Mouse (Mus musculus): ENCODE results near the gene Mocs2. TPM values are rescaled to one million over a fixed set of nuclear protein-coding genes. Genes with fewer than 3 reads are reported as not detected.

The Mocs2 gene
- polyA plus RNA-seq, 1 experiment from 2014 or later, result 135 TPM

DNA sequence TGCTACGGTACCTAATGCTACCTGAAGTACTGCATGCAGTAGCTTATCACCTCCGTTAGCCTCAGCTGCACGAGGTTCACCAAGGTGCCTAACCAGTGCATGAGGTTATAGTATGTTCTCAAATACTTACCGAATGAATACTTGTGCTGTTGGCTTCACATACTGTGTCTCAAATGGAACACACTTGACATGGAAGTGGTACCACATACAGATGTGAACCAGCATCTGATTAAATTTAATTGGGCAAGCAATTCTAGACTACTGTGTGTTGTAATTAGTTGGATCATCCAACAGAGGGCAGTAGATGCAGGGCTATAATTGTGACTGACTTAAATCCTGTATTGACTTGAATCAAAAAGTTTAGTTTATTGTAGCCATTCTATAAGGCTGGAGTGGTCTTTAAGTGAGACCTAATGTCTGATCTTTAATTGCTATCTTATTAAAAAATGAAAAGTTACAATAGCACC, 13.4 kb downstream of the Mocs2 start:
- WGBS, result 81% methylated on average over 4 of the region's 4 CpGs
- Histone ChIP-seq H3K4me3 (ENCODE audit: low read depth, low read length) (no peak overlapping the region), H3K27ac (ENCODE audit: low read depth, low read length) (no peak overlapping the region), H3K4me2 (ENCODE audit: low read depth, low read length) (no peak overlapping the region), H3K4me1 (ENCODE audit: control insufficient read depth, insufficient read depth, low read length) (no peaks in the 10 kb centered on the region), H3K9ac (replicated peaks; ENCODE audit: low read depth, low read length) (no peak overlapping the region), H3K36me3 (ENCODE audit: control insufficient read depth, insufficient read depth, low read length) (peaks cover 18% of the 10 kb centered on the region; the same call in 1 of the 2 replicates), H3K9me3 (ENCODE audit: control insufficient read depth, low read length) (no peaks in the 10 kb centered on the region), H3K27me3 (ENCODE audit: control insufficient read depth, insufficient read depth, low read length) (no peaks in the 10 kb centered on the region)
- peak; percentile 52 for ATAC-seq (ENCODE audit: low read depth)

DNA sequence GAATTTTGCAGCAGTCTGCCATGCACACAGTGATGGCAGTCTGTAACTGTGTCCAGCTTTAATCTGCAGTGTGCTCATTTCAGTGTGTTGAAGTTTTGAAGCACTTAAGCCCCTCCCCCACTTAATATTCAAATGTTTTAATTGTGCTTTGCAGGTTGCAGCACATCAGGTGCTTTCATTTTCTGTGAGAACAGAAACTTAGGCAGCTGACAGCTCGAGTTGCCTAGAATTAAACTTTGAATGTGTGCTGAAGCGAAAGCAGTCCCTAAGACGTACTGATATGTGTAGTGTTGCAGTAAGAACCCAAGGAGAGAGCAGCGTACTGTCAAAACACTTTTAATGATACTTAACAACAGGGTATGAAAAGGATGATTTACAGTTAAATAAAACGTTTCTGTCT, 14.7 kb downstream of the Mocs2 start:
- no peaks in the 10 kb centered on the region for H3K4me1 ChIP-seq (ENCODE audit: control insufficient read depth, insufficient read depth, low read length)
- H3K27ac ChIP-seq (ENCODE audit: low read depth, low read length), result no peak overlapping the region
- H3K9ac ChIP-seq (replicated peaks; ENCODE audit: low read depth, low read length), result no peak overlapping the region
- H3K4me2 ChIP-seq (ENCODE audit: low read depth, low read length), result no peak overlapping the region
- peaks cover 10% of the 10 kb centered on the region; the same call in 1 of the 2 replicates for H3K36me3 ChIP-seq (ENCODE audit: control insufficient read depth, insufficient read depth, low read length)
- no peaks in the 10 kb centered on the region for H3K9me3 ChIP-seq (ENCODE audit: control insufficient read depth, low read length)
- 76% methylated on average over 5 of the region's 5 CpGs for WGBS
- H3K27me3 ChIP-seq (ENCODE audit: control insufficient read depth, insufficient read depth, low read length), result no peaks in the 10 kb centered on the region
- ATAC-seq (ENCODE audit: low read depth), result no peak
- H3K4me3 ChIP-seq (ENCODE audit: low read depth, low read length), result no peak overlapping the region

DNA sequence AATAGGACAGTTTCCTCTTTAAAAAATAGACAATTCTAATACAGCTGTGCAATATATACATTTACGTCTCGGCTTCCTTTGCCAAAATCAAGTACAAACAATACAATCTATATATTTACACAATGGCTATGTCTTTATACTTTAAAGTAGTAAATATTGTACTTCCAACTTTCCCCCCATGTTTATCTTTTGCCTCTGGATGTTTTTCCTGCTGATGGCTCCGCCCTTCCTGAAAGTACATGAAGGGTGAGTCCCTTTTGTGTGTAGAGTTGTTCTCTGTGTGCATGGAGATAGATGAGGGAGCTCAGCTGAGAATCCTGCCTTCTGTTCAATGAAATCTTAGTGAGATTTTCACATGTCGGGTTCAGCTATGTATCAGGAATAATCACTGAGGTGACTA, 15.3 kb downstream of the Mocs2 start:
- 89% methylated on average over 4 of the region's 4 CpGs for WGBS
- no peak overlapping the region for H3K27ac ChIP-seq (ENCODE audit: low read depth, low read length)
- H3K27me3 ChIP-seq (ENCODE audit: control insufficient read depth, insufficient read depth, low read length), result no peaks in the 10 kb centered on the region
- H3K4me1 ChIP-seq (ENCODE audit: control insufficient read depth, insufficient read depth, low read length), result no peaks in the 10 kb centered on the region
- no peak overlapping the region for H3K4me3 ChIP-seq (ENCODE audit: low read depth, low read length)
- no peak overlapping the region for H3K9ac ChIP-seq (replicated peaks; ENCODE audit: low read depth, low read length)
- no peaks in the 10 kb centered on the region for H3K9me3 ChIP-seq (ENCODE audit: control insufficient read depth, low read length)
- no peak overlapping the region for H3K4me2 ChIP-seq (ENCODE audit: low read depth, low read length)
- H3K36me3 ChIP-seq (ENCODE audit: control insufficient read depth, insufficient read depth, low read length), result peaks cover 8% of the 10 kb centered on the region; the same call in 1 of the 2 replicates
- no peak for ATAC-seq (ENCODE audit: low read depth)

DNA sequence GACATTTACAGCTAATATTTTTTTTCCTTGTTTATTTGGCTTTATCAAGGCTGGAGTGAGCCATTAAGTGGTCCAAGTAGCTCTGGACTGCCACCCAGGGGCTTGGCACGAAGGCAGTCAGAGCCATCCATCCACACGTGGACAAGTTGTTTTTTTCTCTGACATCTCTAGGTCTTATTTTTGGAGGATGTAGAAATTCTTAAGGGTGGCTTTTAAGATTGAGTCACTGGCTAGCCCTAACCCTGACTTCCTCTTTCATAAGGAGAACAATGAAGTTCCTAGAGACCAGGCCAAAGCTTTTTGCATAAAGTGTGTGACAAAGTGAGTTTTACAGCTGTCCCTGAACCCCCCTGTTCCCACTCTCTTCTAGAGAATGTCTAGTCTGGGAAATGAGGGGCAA, 16.5 kb downstream of the Mocs2 start:
- Histone ChIP-seq H3K4me1 (ENCODE audit: control insufficient read depth, insufficient read depth, low read length) (no peaks in the 10 kb centered on the region), H3K9me3 (ENCODE audit: control insufficient read depth, low read length) (no peaks in the 10 kb centered on the region), H3K27me3 (ENCODE audit: control insufficient read depth, insufficient read depth, low read length) (no peaks in the 10 kb centered on the region), H3K4me3 (ENCODE audit: low read depth, low read length) (no peak overlapping the region), H3K27ac (ENCODE audit: low read depth, low read length) (no peak overlapping the region), H3K36me3 (ENCODE audit: control insufficient read depth, insufficient read depth, low read length) (peaks cover 8% of the 10 kb centered on the region; the same call in 1 of the 2 replicates), H3K4me2 (ENCODE audit: low read depth, low read length) (no peak overlapping the region), H3K9ac (replicated peaks; ENCODE audit: low read depth, low read length) (no peak overlapping the region)
- ATAC-seq (ENCODE audit: low read depth), result no peak
- WGBS, result 66% methylated on average over 2 of the region's 2 CpGs

DNA sequence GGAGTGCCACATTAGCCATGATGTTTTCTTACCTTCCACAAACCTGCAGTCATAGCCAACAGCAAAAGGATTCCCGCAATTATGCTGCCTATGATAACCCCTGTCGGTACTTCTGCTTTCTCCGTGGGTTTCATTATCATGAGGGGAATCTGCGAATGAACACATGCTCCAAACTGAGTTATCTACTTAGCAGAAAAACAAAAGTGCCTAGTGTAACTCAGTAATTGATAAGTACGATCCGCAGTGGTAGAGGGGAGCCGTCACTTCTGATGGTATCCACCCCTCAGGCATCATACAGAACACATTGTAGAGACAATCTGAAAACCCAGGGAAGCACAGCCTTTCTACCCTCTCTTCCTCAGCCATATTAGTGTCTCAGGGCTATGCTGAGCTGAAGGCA, 19.0 kb downstream of the Mocs2 start:
- Histone ChIP-seq H3K27me3 (ENCODE audit: control insufficient read depth, insufficient read depth, low read length) (no peaks in the 10 kb centered on the region), H3K9ac (replicated peaks; ENCODE audit: low read depth, low read length) (no peak overlapping the region), H3K4me3 (ENCODE audit: low read depth, low read length) (no peak overlapping the region), H3K4me1 (ENCODE audit: control insufficient read depth, insufficient read depth, low read length) (no peaks in the 10 kb centered on the region), H3K36me3 (ENCODE audit: control insufficient read depth, insufficient read depth, low read length) (no peaks in the 10 kb centered on the region), H3K27ac (ENCODE audit: low read depth, low read length) (no peak overlapping the region), H3K9me3 (ENCODE audit: control insufficient read depth, low read length) (no peaks in the 10 kb centered on the region), H3K4me2 (ENCODE audit: low read depth, low read length) (no peak overlapping the region)
- WGBS, result 75% methylated on average over 7 of the region's 7 CpGs
- no peak for ATAC-seq (ENCODE audit: low read depth)

DNA sequence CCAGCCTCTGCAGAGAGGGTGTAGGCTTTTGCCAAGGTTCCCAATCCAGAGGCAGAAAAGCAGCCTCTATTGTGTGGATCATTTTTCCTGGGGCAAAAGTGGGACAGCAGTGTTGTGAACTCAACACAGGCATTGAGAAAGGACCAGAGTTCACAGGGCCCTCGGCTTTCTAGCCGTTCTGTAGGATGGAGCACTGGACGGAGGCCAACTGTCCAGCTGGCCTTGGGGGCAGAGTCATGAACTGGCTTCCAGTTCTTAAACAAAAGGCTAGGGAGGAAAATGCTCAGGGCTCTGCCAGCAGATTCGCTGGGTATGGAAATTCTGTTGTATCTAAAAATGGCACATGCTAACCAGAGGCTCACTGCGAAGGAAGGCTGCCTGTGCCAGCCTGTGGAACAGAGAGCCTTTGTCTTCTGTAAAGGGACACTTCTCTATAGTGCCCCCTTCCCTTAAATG, 20.5 kb downstream of the Mocs2 start:
- peak; percentile 86 for ATAC-seq (ENCODE audit: low read depth)
- H3K36me3 ChIP-seq (ENCODE audit: control insufficient read depth, insufficient read depth, low read length), result no peaks in the 10 kb centered on the region
- no peaks in the 10 kb centered on the region for H3K9me3 ChIP-seq (ENCODE audit: control insufficient read depth, low read length)
- H3K4me1 ChIP-seq (ENCODE audit: control insufficient read depth, insufficient read depth, low read length), result no peaks in the 10 kb centered on the region
- H3K9ac ChIP-seq (replicated peaks; ENCODE audit: low read depth, low read length), result no peak overlapping the region
- H3K4me3 ChIP-seq (ENCODE audit: low read depth, low read length), result no peak overlapping the region
- H3K4me2 ChIP-seq (ENCODE audit: low read depth, low read length), result no peak overlapping the region
- H3K27ac ChIP-seq (ENCODE audit: low read depth, low read length), result peak overlapping the region; percentile 44; the same call in 1 of the 2 replicates
- WGBS, result 30% methylated on average over 5 of the region's 5 CpGs
- H3K27me3 ChIP-seq (ENCODE audit: control insufficient read depth, insufficient read depth, low read length), result no peaks in the 10 kb centered on the region

DNA sequence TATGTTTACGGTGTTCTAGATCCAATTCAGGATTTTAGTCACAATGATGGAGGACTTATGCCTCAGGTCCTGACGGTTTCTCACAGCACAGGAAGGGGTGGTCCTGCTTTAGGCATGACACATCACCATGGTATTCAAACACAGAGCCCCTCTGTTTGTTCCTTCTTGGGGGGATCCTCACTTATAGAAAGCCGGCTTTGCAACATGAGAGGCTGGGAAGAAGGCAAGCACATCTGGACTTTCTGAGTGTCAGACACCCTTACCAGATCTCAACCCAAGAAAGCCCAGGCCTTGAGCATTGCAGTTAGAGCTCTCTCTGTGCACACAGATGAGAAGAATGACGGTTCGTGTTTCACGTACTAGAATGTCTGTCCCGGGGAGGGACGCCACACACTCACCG, 21.1 kb downstream of the Mocs2 start:
- Histone ChIP-seq H3K36me3 (ENCODE audit: control insufficient read depth, insufficient read depth, low read length) (no peaks in the 10 kb centered on the region), H3K4me2 (ENCODE audit: low read depth, low read length) (no peak overlapping the region), H3K9me3 (ENCODE audit: control insufficient read depth, low read length) (no peaks in the 10 kb centered on the region), H3K27me3 (ENCODE audit: control insufficient read depth, insufficient read depth, low read length) (no peaks in the 10 kb centered on the region), H3K4me3 (ENCODE audit: low read depth, low read length) (no peak overlapping the region), H3K9ac (replicated peaks; ENCODE audit: low read depth, low read length) (no peak overlapping the region), H3K27ac (ENCODE audit: low read depth, low read length) (peak overlapping the region; percentile 44), H3K4me1 (ENCODE audit: control insufficient read depth, insufficient read depth, low read length) (no peaks in the 10 kb centered on the region)
- WGBS, result 73% methylated on average over 9 of the region's 9 CpGs
- ATAC-seq (ENCODE audit: low read depth), result peak; percentile 77; the same call in 1 of the 2 replicates

DNA sequence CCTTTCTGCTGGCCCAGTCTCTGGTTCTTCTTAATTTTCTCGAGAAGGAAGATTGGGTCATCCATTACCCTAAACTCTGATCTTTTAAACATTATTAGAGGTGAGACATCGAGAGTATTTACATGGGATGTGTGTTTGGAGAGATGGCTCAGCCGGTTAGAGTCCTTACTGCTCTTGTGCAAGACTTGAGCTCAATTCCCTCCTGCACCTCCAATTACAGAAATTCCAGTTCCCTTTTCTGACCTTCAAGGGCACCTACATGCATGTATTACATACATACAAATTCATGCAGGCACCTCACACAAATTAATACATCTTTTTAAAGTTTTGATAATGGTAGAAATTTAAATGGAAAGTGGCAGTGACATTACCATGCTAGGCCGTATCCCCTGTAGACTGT, 22.5 kb downstream of the Mocs2 start:
- no peak overlapping the region for H3K4me3 ChIP-seq (ENCODE audit: low read depth, low read length)
- no peaks in the 10 kb centered on the region for H3K4me1 ChIP-seq (ENCODE audit: control insufficient read depth, insufficient read depth, low read length)
- H3K4me2 ChIP-seq (ENCODE audit: low read depth, low read length), result no peak overlapping the region
- H3K27ac ChIP-seq (ENCODE audit: low read depth, low read length), result no peak overlapping the region
- H3K9me3 ChIP-seq (ENCODE audit: control insufficient read depth, low read length), result no peaks in the 10 kb centered on the region
- H3K36me3 ChIP-seq (ENCODE audit: control insufficient read depth, insufficient read depth, low read length), result no peaks in the 10 kb centered on the region
- no peak overlapping the region for H3K9ac ChIP-seq (replicated peaks; ENCODE audit: low read depth, low read length)
- WGBS, result 90% methylated on average over 4 of the region's 4 CpGs
- no peak for ATAC-seq (ENCODE audit: low read depth)
- H3K27me3 ChIP-seq (ENCODE audit: control insufficient read depth, insufficient read depth, low read length), result no peaks in the 10 kb centered on the region

DNA sequence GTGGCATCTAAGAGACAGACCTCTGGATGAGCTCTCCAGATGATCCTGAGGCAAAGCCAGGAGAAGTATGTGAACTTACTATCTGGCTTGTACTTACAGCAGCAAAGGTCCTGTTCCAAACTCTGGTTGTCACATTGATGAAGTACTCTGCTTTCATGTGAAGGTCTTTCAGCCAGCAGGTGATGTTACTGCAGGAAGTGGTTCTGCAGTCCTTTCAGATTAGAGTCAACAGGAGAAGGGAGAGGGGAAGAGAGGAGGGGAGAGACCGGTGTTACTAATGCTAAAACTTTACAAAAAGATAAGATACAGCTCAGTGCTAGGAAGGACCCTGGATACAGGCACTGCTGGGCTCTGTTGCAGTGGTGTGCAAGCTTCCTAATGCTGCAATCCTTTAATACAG, 25.3 kb downstream of the Mocs2 start:
- Histone ChIP-seq H3K9me3 (ENCODE audit: control insufficient read depth, low read length) (no peaks in the 10 kb centered on the region), H3K36me3 (ENCODE audit: control insufficient read depth, insufficient read depth, low read length) (no peaks in the 10 kb centered on the region), H3K27me3 (ENCODE audit: control insufficient read depth, insufficient read depth, low read length) (no peaks in the 10 kb centered on the region), H3K27ac (ENCODE audit: low read depth, low read length) (no peak overlapping the region), H3K4me2 (ENCODE audit: low read depth, low read length) (no peak overlapping the region), H3K9ac (replicated peaks; ENCODE audit: low read depth, low read length) (no peak overlapping the region), H3K4me3 (ENCODE audit: low read depth, low read length) (no peak overlapping the region), H3K4me1 (ENCODE audit: control insufficient read depth, insufficient read depth, low read length) (no peaks in the 10 kb centered on the region)
- no peak for ATAC-seq (ENCODE audit: low read depth)
- WGBS, result 77% methylated on average over 1 of the region's 1 CpGs
